Mouse (Mus musculus): ENCODE data around the gene Diaph2.

DNA sequence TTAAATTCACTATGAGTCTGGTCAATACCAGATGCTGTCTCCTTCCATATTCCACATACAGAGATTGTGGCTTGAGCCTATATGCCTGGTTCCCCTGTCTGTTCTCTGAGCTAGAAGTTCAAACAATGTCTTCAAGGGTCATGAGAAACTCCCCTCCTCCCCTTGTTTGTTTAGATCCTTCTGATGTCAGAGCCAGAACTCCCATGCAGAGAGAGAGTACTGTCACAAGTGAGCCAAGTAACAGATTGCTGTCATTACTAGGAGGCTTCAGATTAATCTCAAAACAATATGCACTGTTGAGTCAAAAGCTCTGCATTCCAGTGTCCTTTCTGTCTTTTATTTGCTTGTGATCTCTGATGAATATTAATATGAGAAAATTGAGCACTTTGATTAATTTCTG, 7.1 kb downstream of the Diaph2 start:
- TF ChIP-seq CTCF (IDR thresholded peaks at IDR 0.05; ENCODE audit: extremely low read depth, insufficient read depth, insufficient read length, insufficient replicate concordance) (no peak), POLR2A (IDR thresholded peaks at IDR 0.05; ENCODE audit: low read depth, low read length) (no peak)
